Mouse (Mus musculus) telencephalon, adult 2 months (tissue): ENCODE results near the gene Ick.

Experiments
- DNase-seq: peaks from one replicate; pipeline ENCODE4 v3.0.0-alpha.2; 2011; ENCODE audit warnings: low read depth, low spot score

The Ick gene

GRCm38 (mm10) chr9:78104973-78105372, 4.0 kb upstream of the Ick start:
- DNase-seq, result no peak

DNA sequence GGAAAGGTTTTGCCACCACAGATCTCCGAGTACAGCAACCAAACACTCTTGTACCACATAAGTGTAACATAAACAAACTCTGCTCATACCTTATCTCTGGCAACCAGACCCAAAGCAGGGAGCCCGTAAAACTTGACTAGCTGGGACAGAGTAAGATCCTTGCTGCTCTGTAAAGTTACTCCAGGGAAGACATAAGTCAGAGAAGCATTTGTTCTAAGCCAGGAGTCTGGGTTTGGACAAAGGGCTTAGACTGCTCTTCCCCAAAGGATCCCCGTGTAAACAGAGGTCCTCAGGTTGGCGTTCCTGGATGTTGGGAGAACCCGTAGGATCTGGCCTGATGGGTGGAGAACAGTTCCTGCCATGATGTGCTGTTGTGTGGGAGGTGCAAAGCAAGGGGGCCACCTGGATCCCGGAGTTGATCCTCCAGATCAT, 3.5 kb upstream of the Ick start:
- DNase-seq, result no peak

DNA sequence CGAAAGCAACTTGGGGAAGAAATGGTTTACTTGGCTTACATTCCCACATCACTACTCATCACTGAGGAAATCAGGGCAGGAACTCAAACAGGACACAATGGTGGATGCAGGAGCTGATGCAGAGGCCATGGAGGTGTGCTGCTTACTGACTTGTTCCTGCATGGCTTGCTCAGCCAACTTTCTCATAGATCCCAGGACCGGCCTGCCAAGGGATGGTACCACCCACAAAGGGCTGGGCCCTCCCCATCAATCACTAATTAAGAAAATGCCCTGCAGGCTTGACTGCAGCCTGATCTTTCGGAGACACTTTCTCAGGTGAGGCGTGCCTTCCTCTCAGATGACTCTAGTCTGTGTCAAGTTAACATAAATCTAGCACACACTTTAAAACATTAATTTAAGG, 2.2 kb upstream of the Ick start:
- DNase-seq, result no peak

GRCm38 (mm10) chr9:78107582-78107911, 1.4 kb upstream of the Ick start:
- DNase-seq, result no peak

DNA sequence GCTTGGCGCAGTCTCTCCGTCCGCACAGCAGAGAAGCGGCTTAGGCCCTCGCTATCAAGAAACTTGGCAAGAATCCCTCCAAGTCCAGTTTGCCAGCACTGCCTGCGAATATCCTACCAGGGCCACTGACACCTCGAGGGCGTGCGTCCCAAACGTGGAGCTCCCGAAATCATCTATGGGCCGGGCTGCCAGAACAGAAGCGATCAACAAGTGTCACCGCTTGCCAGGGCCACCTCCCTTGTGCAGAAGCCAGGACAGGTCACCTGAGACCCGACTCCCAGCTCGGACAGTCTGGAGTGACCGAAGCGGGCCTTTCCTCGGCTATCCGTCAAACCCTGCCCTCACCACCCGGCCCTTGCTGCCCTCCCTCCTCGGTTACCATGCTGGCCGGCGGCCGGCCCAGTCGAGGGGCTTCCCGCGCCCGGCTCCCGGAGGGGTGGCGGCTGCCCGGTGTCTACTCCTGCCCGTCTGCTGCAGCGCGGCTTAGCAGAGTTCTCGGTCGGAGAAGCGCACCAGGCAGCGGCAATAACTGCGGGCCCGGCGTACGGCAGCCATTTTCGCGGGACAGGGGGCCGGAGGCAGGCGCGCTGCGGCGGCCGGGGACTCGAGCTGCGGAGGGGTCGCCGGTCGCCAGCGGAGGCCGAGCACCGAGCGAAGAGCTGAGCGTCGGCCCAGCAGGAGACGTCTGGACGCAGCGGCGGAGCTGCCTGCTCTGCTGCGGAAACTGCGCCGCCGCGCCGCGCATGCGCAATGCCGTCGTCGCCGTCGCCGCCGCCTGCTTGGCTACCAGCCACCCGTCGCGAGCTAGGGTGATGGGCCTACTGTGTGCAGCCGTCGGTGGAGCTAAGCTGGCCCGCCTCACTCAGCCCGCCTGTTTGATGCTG, 838 bp upstream of the Ick start:
- DNase-seq, result peak; percentile 67

DNA sequence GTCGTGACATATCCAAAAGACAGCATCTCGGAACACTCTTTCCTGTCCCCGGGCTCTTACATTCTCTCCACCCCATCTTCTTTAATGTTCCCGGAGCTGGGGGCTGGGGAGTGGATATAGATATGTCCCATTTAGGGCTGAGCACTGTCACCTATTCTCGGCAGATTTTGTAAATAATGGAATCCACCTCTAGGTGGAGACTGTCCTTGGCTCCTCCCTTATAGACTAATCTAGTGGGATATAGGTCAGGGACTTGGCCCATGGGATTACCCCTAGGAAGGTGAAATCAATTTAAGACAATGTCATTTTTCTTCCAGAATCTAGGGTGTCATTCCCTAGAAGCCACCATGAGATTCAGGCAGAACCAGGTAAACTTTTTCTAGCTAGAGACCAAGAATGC, 664 bp downstream of the Ick start:
- no peak for DNase-seq

DNA sequence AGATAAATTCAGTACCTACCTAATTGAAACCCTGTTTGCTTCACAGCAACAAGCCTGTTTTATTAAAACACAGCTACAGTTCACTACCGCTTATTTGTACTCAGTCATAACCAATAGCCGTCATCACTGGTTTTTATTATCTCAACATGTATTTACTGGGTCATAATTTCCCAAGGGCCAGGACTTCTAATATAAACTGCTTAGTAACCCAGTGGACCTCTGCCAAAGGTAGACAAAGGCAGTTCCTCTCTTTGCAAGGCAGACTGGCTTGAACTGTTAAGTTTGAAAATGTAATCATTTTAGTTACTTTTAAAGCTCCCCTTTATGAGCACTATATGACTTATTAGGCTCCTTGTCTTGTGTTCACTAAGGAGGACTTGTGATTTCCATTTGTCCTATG, 2.5 kb downstream of the Ick start:
- DNase-seq, result no peak

- peak; percentile 70 for DNase-seq
Observed at GRCm38 (mm10) chr9:78112770-78113537, 4.0 kb downstream of the Ick start.

DNA sequence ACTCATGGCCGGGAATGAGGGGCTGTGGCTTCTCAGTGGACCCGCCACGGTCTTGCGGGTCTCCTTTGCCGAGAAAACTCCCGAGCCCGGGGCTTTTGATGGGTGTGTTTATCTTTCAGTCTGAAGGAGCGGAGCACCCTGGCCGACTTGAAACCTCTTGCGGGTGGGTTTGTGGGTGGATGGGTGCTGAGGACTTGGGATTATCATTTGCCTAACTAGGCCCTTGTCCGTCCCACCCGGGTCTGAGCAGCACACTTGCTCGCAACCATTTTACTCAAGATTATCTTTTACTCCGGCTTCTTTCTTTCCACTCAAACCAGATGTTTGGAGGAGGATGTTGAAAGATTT, 4.5 kb downstream of the Ick start:
- DNase-seq, result no peak

DNA sequence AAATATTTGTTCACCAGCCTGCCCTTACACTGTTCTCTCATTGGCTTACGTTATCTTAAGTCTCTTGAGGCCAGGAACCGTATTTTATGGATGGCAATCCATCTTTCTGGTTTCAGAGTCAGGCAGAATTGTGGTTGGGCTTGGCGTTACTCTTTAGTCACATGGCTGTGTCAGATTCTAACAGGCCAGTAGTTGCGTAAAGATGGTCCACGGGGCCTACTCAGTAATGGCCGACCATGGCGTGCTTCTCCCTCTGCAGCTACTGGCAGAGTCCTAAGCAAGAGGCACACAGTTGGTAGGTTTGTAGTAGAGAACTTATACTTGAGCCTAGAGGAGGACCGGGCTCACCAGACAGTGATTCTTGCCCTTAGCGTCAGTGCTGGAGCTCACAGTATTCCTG, 6.8 kb downstream of the Ick start:
- DNase-seq, result no peak

- no peak for DNase-seq
Observed at GRCm38 (mm10) chr9:78117690-78118089, 8.7 kb downstream of the Ick start.

DNA sequence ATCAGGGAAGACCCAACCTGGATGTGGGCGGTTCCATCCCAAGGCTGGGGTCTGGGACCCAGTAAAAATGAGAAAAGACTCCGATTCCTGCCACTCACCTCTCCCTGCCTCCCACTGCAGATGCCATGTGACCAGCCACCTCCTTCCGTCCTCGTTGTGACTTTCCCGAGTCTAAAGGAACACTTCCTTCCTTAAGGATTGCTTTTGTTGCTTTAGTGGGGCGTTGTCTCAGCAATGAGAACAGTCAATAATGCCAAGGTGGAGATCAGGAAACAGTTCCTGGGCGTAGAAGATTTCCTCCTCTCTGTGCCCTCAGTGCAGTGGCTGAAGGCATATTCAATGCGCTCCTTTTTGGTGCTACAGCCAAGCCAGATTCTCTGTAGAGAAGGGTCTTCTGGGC, 12.4 kb downstream of the Ick start:
- DNase-seq, result no peak

DNA sequence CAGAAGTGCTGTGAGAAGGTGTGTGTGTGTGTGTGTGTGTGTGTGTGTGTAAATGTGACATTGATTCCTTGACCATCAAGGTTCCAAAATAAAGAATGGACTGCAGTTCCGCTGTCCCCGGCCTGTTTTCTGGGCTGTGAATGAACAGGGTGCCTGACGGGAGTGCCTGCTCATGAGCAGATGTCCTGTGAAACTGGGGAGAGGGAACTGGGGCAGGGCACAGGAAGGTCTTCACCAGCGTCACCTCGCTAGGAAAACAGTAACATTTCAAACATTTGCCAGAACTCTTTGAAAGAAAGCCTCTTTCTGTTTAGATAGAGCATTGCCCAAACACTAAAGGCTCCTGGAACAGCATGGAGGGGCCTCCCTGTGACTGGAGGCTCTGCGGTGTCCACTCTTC, 13.0 kb downstream of the Ick start:
- no peak for DNase-seq

DNA sequence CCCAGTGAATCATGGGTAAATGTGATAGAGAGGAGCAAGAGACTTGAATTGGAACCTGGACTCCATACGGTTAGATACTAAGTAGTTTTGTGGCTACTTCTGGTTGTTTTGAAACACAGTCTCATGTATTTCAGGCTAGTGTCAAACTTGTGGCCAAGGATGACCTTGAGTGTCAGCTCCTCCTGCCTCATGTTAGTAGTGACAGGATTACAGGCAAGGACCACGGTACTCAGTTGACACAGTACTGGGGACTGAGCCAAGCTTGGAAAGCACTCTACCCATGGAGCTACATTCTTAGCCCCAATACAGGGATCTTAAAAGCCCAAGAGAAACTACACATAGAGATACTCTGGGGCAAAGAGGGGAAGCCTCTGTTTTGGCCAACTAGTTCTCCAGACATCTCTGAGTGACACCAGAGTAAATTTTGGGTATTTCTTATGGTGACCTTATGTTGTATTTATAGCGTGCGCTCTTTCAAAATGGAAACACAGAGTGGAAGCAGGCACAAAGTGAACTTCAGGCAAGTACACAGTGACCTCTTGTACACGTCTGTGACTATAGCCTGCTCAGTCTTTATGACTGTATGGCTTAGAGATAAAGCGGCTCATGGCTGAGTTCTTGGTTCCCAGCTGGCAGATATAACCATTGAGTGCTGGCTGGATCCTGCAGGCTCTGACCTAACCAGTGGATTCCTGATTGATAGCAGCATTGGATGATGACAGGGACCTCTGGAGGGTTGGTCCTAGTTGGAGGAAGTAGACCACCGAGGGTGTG, 14.1 kb downstream of the Ick start:
- no peak for DNase-seq

GRCm38 (mm10) chr9:78124297-78124696, 15.3 kb downstream of the Ick start:
- no peak for DNase-seq

DNA sequence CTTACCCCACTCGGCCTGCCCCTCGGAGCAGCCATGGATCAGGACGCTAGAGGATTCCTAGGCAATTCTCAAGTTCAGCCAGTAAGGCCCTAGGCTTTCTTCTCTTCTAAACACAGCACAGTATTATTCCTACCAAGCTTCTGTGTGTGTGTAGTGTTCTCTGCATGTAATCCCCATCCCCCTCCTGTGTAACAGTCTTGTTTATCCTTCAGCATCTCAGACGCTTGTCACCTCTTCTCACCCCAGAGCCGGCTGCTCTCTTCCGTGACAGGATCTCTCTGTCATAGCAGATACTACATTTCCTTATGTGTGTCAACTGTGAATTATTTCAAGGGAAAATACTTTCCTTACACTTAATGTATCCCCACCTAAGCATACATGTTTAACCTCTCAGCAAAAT, 17.0 kb downstream of the Ick start:
- no peak for DNase-seq

DNA sequence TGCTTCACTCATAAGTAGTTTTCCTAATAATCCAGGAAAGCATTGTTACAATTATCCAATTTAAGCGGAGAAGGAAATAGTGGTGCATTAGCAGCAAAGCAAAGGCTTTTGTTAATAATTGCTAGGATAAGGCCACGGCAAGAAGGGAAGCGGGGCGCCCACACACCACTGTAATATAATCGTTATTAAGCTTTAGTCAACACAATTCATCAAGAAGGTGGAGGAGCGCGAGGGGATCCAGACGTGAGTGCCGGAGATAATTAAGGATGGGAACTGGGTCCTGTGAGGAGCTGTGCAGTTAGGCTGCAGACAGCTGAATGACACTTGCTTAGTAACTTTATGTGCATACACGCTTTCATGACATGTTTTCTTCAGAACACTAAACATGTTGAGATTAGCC, 17.7 kb downstream of the Ick start:
- DNase-seq, result no peak

GRCm38 (mm10) chr9:78135658-78136057, 26.7 kb downstream of the Ick start:
- DNase-seq, result no peak

GRCm38 (mm10) chr9:78138044-78138676, 29.2 kb downstream of the Ick start:
- no peak for DNase-seq

- DNase-seq, result no peak
Observed at GRCm38 (mm10) chr9:78139463-78139862, 30.5 kb downstream of the Ick start.

DNA sequence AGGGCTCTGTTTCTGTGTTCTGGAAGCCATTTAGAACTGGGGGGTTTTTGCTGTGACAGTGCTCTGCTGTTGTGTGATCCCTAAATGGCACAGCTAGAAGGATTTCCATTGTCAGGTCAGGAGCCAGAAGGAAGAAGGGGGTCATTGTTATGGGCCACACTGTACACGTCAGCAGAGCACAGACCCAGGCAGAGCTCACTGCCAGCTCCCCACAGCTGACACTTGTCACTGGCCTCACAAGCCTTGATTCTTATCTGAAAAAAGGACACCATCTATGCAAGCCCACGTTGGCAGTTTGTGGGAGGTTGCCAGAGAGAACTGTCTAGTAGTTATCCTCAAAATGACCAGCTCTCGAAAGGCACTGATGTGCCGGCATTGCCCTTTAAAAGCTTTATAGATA, 37.1 kb downstream of the Ick start:
- peak; percentile 80 for DNase-seq

GRCm38 (mm10) chr9:78146627-78147026, 37.6 kb downstream of the Ick start:
- peak; percentile 48 for DNase-seq
